Mouse (Mus musculus) inflammation-experienced regulatory T-cells, adult 6 months (primary cell): ENCODE results near the gene Rer1. TPM values are rescaled to one million over a fixed set of nuclear protein-coding genes. Genes with fewer than 3 reads are reported as not detected.

Source experiments
- ATAC-seq: one replicate; pipeline ENCODE4 v1.8.0; 2017
- polyA plus RNA-seq, 3 experiments: library from polyadenylated mRNA; unstranded; fragments of 100-300 nt; shearing (Covaris generic); gene quantifications; one replicate each; pipeline ENCODE4 v1.2.1; 2017

Gene Rer1
- 100 to 1,000 TPM; 101 to 140 (median 102) TPM for polyA plus RNA-seq

GRCm38 (mm10) chr4:155086108-155087024 lies at the start of gene Rer1, which contains the start of gene Morn1:
TSS of gene Rer1 (minus strand) at chr4:155086382.
TSS of gene Morn1 (plus strand) at chr4:155086577.
- ATAC-seq = peak; percentile 95

GRCm38 (mm10) chr4:155134686-155135172 lies 48.5 kb upstream of the Rer1 start:
- no peak for ATAC-seq

- no peak for ATAC-seq
Observed at GRCm38 (mm10) chr4:155133658-155134417, 47.7 kb upstream of the Rer1 start.

GRCm38 (mm10) chr4:155133188-155133587 lies 47.0 kb upstream of the Rer1 start:
- no peak for ATAC-seq

DNA sequence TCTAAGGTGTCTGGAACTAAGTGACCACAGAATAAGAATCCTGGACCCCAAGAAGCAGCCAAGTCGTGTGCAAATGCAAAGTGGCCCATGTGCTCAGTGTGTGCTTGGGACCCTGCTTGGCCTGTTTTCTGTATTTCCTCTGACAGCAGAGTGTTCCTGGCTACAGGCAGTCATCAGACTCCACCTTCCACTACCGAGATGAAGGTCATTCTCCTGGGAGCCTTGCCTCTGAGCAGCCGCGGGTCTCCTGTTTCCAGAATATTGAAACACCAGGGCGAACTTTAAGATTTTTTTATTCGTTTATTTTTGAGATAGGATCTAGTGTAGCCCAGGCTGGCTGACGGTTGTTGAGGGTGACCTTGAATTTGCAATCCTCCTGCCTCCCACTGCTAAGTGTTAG lies 44.4 kb upstream of the Rer1 start:
- no peak for ATAC-seq

DNA sequence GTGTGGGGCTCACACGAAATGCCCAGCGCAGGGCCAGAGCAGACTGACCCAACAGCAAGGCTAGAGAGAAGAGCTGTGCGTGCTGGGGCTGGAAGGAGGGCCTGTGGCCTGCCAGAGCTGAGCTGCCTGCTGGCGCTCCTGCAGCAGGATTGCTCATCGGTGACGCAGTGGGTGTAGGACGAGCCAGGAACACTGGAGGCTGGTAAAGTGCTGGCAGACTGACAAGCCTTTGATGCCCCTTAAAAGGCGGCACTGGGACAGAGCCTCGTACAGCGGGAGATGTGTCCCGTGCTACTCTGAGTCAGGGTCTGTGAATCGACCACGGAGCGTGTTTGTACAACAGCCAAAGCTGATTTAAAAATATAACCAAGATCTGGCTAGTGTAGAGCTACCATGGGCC lies 43.8 kb upstream of the Rer1 start:
- no peak for ATAC-seq

GRCm38 (mm10) chr4:155129132-155129917 lies 43.1 kb upstream of the Rer1 start:
- ATAC-seq = peak; percentile 72

- no peak for ATAC-seq
Observed at GRCm38 (mm10) chr4:155128411-155128810, 42.2 kb upstream of the Rer1 start.

GRCm38 (mm10) chr4:155126602-155127372 lies 40.6 kb upstream of the Rer1 start:
- ATAC-seq = peak; percentile 79

GRCm38 (mm10) chr4:155126194-155126593 lies 40.0 kb upstream of the Rer1 start:
- no peak for ATAC-seq

GRCm38 (mm10) chr4:155125310-155125709 lies 39.1 kb upstream of the Rer1 start:
- no peak for ATAC-seq

- ATAC-seq = no peak
Observed at GRCm38 (mm10) chr4:155123868-155124534, 37.8 kb upstream of the Rer1 start.

DNA sequence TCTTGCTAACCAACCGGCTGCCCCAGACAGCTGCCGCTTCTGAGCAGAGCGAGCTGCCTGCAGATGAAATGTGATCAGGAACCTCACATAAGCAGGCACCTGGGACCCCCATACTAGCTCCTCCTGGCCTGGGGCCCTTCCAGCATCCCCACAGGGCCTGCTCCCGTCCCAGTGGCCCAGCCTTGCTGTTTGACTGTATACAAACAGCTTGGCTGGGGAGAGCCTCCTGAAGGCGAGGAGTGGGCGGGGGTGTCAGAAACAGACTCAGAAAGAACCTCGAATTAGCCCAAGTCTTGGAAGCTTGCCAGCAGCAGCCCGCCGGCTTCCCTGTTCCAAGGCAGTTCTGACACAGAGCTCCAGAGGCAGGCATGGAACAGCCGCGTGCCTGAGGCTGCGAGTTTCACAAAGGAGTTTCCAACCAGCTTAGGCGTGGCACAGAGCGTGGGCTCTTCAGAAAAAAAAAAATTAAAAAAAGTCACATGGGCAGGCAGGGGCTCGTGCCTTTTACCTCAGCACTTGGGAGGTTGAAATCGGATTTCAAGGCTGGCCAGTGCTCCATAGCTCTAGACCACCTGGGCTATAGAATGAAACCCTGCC lies 36.4 kb upstream of the Rer1 start:
- no peak for ATAC-seq

DNA sequence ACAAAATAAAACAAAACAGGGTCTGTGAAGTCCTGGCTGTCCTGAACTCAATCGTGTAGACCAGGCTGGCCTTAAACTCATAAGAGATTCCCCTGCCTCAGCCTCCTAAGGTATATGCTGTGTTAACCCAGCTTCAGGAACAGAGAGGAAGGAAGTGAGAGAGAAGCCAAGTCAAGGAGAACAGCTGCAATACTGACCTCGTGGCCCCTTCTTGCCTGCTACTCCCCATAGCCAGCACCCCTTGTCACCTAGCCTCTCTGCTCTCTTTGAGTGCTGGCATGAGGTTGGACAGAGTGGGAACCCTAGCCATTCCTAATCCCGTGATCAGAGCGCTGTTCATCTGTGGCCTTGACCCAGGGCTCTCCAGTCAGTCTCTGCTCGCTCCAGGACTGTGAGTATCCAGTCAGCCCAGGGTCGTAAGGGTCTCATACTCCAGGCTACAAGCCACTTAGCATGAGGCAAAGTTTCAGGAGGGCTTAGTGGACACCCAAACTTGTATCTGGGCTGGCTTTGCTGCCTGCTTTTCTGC lies 35.8 kb upstream of the Rer1 start:
- ATAC-seq = no peak

- ATAC-seq = no peak
Observed at GRCm38 (mm10) chr4:155121222-155121621, 35.0 kb upstream of the Rer1 start.

GRCm38 (mm10) chr4:155120583-155120982 lies 34.4 kb upstream of the Rer1 start:
- no peak for ATAC-seq

DNA sequence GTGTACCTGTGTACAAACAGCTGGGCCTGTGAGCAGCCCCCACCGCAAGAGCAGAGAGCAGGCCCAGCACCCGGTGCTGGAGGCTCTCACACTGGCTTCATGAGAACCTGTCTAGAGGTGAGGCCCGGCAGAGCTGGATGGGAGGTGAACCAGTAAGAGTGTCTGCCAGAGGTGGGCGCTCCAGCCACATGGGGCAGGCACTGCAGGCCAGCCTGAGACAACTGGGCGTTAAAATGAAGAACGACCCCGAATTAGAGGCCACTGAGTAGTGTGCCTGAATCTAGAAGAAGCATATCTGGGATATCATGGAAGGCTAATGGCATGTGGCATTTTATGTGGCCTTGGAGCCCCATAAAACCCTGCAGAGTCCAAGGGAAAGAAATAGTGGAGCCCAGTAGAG lies 33.9 kb upstream of the Rer1 start:
- no peak for ATAC-seq

DNA sequence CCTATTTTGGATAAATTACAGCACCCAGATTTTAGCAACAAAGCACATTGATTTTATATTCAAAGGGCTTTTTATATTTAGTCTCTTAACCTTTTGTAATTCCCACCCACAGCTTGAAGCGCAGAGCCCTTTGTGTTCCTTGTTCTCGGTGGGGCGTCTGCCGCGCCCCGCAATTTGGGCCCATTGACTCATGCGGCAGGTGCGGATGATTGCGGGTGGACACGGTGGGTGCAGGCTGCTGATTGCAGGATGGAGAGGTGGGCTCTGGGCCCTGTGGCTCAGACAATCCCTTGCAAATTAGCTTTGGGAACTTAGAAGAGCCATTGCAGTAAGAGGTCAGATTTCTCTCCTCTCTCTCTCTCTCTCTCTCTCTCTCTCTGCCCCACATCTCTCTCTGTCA lies 32.1 kb upstream of the Rer1 start:
- no peak for ATAC-seq

DNA sequence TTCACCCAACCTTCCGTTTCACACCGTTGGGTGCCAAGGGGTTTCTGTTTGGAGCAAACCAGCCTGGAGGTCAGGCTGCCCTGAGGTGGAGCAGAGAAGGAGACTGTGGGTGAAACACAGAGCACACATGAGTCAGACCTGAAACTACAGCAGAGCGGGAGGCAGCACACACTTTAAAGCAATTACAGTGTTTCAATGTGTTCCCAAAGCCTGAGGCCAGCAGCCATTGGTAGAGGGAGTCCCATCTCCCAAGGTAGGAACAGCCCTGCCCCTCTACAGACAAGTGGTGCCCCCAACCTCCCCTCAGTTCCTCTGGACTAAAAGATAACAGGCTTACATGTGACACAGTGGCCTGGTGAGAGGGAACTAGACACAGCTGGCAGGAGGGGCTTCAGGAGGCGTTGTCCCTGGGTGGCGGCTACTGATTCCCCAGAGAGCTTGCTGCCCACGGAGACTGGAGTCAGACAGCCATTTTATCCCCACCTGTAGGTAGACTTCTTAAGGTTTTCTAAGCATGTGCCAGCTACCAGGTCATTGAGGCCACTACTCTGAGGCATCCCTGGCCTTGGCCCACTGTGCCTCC lies 31.3 kb upstream of the Rer1 start:
- ATAC-seq = no peak

DNA sequence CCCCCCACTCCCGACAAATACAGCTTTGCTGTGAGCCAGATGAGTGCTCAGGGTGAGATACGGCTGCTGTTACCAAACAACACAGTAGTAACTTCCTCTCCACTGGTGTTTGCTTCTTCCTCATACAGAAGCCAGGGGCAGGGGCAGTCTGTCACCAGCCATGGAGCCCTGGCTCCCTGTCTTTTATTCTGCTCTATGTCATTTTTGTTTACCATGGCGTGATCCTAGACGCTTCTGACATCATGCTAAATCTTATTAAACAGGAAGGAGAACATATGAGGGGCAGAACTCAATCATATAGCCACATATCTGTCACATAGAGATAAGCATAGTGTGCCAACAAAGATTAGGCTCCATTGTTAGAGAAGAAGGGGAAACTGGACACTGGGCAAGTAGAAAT lies 30.4 kb upstream of the Rer1 start:
- no peak for ATAC-seq
